Comparison of ENCODE assay signal across 32 mouse cellular contexts in the genomic region with DNA sequence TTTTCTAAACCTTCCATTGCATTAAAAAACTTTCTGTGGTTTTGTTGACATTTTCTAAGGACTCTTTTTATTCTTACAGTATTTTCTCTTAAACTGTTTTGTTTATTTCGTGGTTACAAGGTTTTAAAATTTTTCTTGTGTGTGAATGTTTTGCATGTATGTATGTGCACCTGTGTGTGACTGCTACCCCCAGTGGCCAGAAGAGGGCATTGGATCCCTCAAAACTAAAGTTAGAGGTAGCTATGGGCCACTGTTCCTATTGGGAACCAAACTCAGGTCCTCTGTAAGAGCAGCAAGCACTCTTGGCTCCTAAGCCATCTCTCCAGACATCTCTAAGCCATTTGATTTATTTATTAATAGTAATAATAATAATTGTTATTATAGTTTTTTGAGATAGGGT. TPM values are rescaled to one million over a fixed set of nuclear protein-coding genes. Genes with fewer than 3 reads are reported as not detected.
DNase-seq lines count a peak whose midpoint lies in the region; ATAC-seq and TF ChIP-seq lines count a peak whose summit lies in the region.
"Had no signal": no experiment of that assay in that cellular context is flagged by ENCODE, and none has a peak within 500 bp of the region (broad histone marks: within the 10 kb centered on the region; RNA-seq: fewer than 3 reads in every experiment).

No protein-coding gene starts in this region.

- WGBS in kidney, adult 2 months, result 89% methylated on average over 1 of the region's 1 CpGs
- 72% methylated on average over 1 of the region's 1 CpGs for WGBS in midbrain, embryonic 11.5 days
- WGBS in midbrain, embryonic 13.5 days, result 92% methylated on average over 1 of the region's 1 CpGs

- no peak overlapping the region for H3K4me2 ChIP-seq in midbrain, embryonic 11.5 days
- no peak overlapping the region for H3K4me2 ChIP-seq in midbrain, embryonic 13.5 days (replicated peaks)
- H3K4me2 ChIP-seq: embryonic facial prominence, embryonic 13.5 days; heart, embryonic 11.5 days; hindbrain, embryonic 14.5 days; liver, embryonic 15.5 days; lung, embryonic 15.5 days; neural tube, embryonic 15.5 days; stomach, embryonic 15.5 days had no signal

- H3K27ac ChIP-seq in gastrocnemius, adult 2 months, result no peak overlapping the region
- H3K27ac ChIP-seq in kidney, adult 2 months (ENCODE audit: insufficient read depth, low read depth, low read length), result no peak overlapping the region
- no peak overlapping the region for H3K27ac ChIP-seq in midbrain, embryonic 11.5 days (ENCODE audit: low read depth, low read length)
- H3K27ac ChIP-seq in midbrain, embryonic 13.5 days, result no peak overlapping the region
- H3K27ac ChIP-seq: embryonic facial prominence, embryonic 13.5 days; forebrain, embryonic 10.5 days; hindbrain, embryonic 14.5 days; liver, embryonic 15.5 days; lung, embryonic 15.5 days; midbrain, embryonic 10.5 days; neural tube, embryonic 15.5 days; stomach, embryonic 15.5 days had no signal

- 0 out of 2 replicates have a peak, but pooled peaks cover 3% of the 10 kb centered on the region for H3K4me1 ChIP-seq in kidney, adult 2 months (ENCODE audit: control insufficient read depth, insufficient read depth, low read length)
- peaks cover 12% of the 10 kb centered on the region for H3K4me1 ChIP-seq in midbrain, embryonic 11.5 days (ENCODE audit: control insufficient read depth, insufficient read depth, low read length)
- peaks cover 20% of the 10 kb centered on the region for H3K4me1 ChIP-seq in midbrain, embryonic 13.5 days (replicated peaks)
- H3K4me1 ChIP-seq: liver, embryonic 15.5 days had no signal

- TF ChIP-seq CTCF in gastrocnemius, adult 2 months (IDR thresholded peaks at IDR 0.05), result peak; percentile 22; the same call in 1 of the 2 replicates
- TF ChIP-seq CTCF in kidney, adult 2 months (conservative IDR thresholded peaks at IDR 0.05; ENCODE audit: insufficient read depth, insufficient read length, low read depth, low read length), result 0 out of 2 replicates have a peak, but pooled peaks have one; percentile 16

- TF ChIP-seq POLR2A in kidney, adult 2 months (IDR thresholded peaks at IDR 0.05; ENCODE audit: low read depth, low read length), result no peak

- DNase-seq in gastrocnemius, adult 2 months, result no peak
- no peak for DNase-seq in gastrocnemius, postnatal 25 days
- no peak for DNase-seq in kidney, adult 2 months
- no peak for DNase-seq in kidney, postnatal 25 days
- DNase-seq in midbrain, embryonic 11.5 days (ENCODE audit: low spot score, missing footprints), result peak; percentile 47
- peak; percentile 40 for DNase-seq in splenic B cell, adult 2 months (ENCODE audit: low read depth, low spot score)
- no peak for DNase-seq in cerebellum, postnatal 14 days
- DNase-seq: adrenal gland, postnatal 10 days; cerebellum, adult 11 months; cerebellum, adult 9-10 months; embryo, embryonic 11 days; gastrocnemius, postnatal 10 days; kidney, adult 9 months; kidney, postnatal 10 days; left cerebral cortex, postnatal 4 days; retina, postnatal 1 day; right cerebral cortex, postnatal 14 days; thymus, postnatal 14 days had no signal

- no peaks in the 10 kb centered on the region for H3K36me3 ChIP-seq in kidney, adult 2 months (ENCODE audit: control insufficient read depth, insufficient read depth, low read length)
- no peaks in the 10 kb centered on the region for H3K36me3 ChIP-seq in midbrain, embryonic 11.5 days (ENCODE audit: control insufficient read depth, insufficient read depth, low read length)
- H3K36me3 ChIP-seq in midbrain, embryonic 13.5 days, result peaks cover 7% of the 10 kb centered on the region; the same call in 1 of the 2 replicates
- H3K36me3 ChIP-seq in splenic B cell, adult 2 months (ENCODE audit: control insufficient read depth, insufficient read depth, low read length, poor library complexity, severe bottlenecking), result no peaks in the 10 kb centered on the region
- H3K36me3 ChIP-seq: forebrain, embryonic 10.5 days; liver, embryonic 15.5 days; lung, embryonic 15.5 days; neural tube, embryonic 15.5 days; stomach, embryonic 15.5 days had no signal

- ATAC-seq in midbrain, embryonic 11.5 days (ENCODE audit: low FRiP score), result no peak
- ATAC-seq in midbrain, embryonic 13.5 days, result no peak
- ATAC-seq: CD4-positive, CD25-positive, alpha-beta regulatory T cell, adult 4 months; forebrain, embryonic 16.5 days had no signal

- intact Hi-C loops in gastrocnemius, adult 2 months (cut with DNase I), result no loop called here

- H3K9me3 ChIP-seq in midbrain, embryonic 11.5 days (ENCODE audit: control insufficient read depth, low read length), result no peaks in the 10 kb centered on the region
- no peaks in the 10 kb centered on the region; the same call in 1 of the 2 replicates for H3K9me3 ChIP-seq in midbrain, embryonic 13.5 days
- H3K9me3 ChIP-seq: forebrain, embryonic 10.5 days; liver, embryonic 15.5 days; lung, embryonic 15.5 days; stomach, embryonic 15.5 days had no signal

- H3K4me3 ChIP-seq in gastrocnemius, adult 2 months, result no peak overlapping the region
- H3K4me3 ChIP-seq in kidney, adult 2 months (ENCODE audit: insufficient read depth, low read depth, low read length), result no peak overlapping the region
- no peak overlapping the region for H3K4me3 ChIP-seq in midbrain, embryonic 11.5 days (ENCODE audit: low read depth, low read length)
- no peak overlapping the region for H3K4me3 ChIP-seq in midbrain, embryonic 13.5 days (replicated peaks)
- H3K4me3 ChIP-seq: embryonic facial prominence, embryonic 13.5 days; forebrain, embryonic 10.5 days; liver, embryonic 15.5 days; lung, embryonic 15.5 days; midbrain, embryonic 10.5 days; neural tube, embryonic 15.5 days; stomach, embryonic 15.5 days had no signal

- no peak overlapping the region for H3K9ac ChIP-seq in midbrain, embryonic 11.5 days (ENCODE audit: low read length)
- no peak overlapping the region for H3K9ac ChIP-seq in midbrain, embryonic 13.5 days (replicated peaks)
- H3K9ac ChIP-seq: embryonic facial prominence, embryonic 13.5 days; hindbrain, embryonic 14.5 days; liver, embryonic 15.5 days; lung, embryonic 15.5 days; neural tube, embryonic 15.5 days; stomach, embryonic 15.5 days had no signal

- no peaks in the 10 kb centered on the region for H3K27me3 ChIP-seq in kidney, adult 2 months (replicated peaks; ENCODE audit: control insufficient read depth, insufficient read depth, low read length)
- H3K27me3 ChIP-seq in midbrain, embryonic 11.5 days (ENCODE audit: control insufficient read depth, insufficient read depth, low read length), result no peaks in the 10 kb centered on the region
- H3K27me3 ChIP-seq in midbrain, embryonic 13.5 days, result no peaks in the 10 kb centered on the region
- H3K27me3 ChIP-seq in splenic B cell, adult 2 months (ENCODE audit: control insufficient read depth, insufficient read depth, low read length, poor library complexity, severe bottlenecking), result no peaks in the 10 kb centered on the region
- H3K27me3 ChIP-seq: embryonic facial prominence, embryonic 13.5 days; liver, embryonic 15.5 days; lung, embryonic 15.5 days; neural tube, embryonic 15.5 days; stomach, embryonic 15.5 days had no signal

RNA-seq across cellular contexts. Expression of a gene that starts 40.0 kb away (rescaled TPM):
- total RNA-seq in gastrocnemius, adult 2 months (2021), result 1 to 10 TPM; 6.5 to 7.7 TPM
- total RNA-seq in gastrocnemius, postnatal 25 days (2021), result 10 to 100 TPM in 1 of 2 experiments, 1 to 10 TPM in 1; 6.7 to 12.7 TPM
- polyA plus RNA-seq in kidney, adult 2 months (2012; rRNA removed), result 1.0 and 1.3 TPM in 2 replicates
- 19.4 and 20.0 TPM in 2 replicates for polyA plus RNA-seq in midbrain, embryonic 11.5 days (2014; fragmentation: Nextera tagmentation; extraction: Ambion mirVana)
- polyA plus RNA-seq in midbrain, embryonic 13.5 days (2015; fragmentation: Nextera tagmentation; extraction: Ambion mirVana), result 21.6 and 22.4 TPM in 2 replicates
- total RNA-seq: granulocyte monocyte progenitor cell, adult 5-6 weeks; hematopoietic stem cell, adult 5-6 weeks had no signal

Comparison
In these comparisons a context has a peak if more than half of its experiments do, and no peak if none do; other contexts are left out.
1. DNase-seq: peak in midbrain, embryonic 11.5 days (single experiment) and splenic B cell, adult 2 months (single experiment); none in gastrocnemius, adult 2 months (single experiment), gastrocnemius, postnatal 25 days (single experiment), kidney, adult 2 months (single experiment), kidney, postnatal 25 days (0 of 2) and cerebellum, postnatal 14 days (0 of 2).